Mouse (Mus musculus) liver, embryonic 14.5 days (tissue): ENCODE data around the gene Dcaf4. TPM values are rescaled to one million over a fixed set of nuclear protein-coding genes. Genes with fewer than 3 reads are reported as not detected.
A peak's percentile ranks its signal among the peaks of the same experiment; 100 is the strongest.

Source experiments
- ATAC-seq: fragments of 200-750 bp; cut with Nextera tagmentation; 2 replicates; pipeline ENCODE4 v1.8.0; 2017; ENCODE audit warnings: moderate number of reproducible peaks, mild to moderate bottlenecking, moderate library complexity; ENCODE audit not compliant: insufficient read depth
- DNase-seq, 3 experiments: peaks; one replicate each; pipeline ENCODE4 v3.0.0-alpha.2; 2012 to 2013; ENCODE audit warnings: low read depth in 3 of 3, low spot score in 3 of 3
- H3K27ac ChIP-seq: fragments of 300-500 bp; sonication (generic); 2 replicates; pipeline ENCODE4 v1.5.1; 2014; ENCODE audit warnings: moderate library complexity, mild to moderate bottlenecking, control low read depth, inconsistent platforms
- H3K27me3 ChIP-seq: fragments of 300-500 bp; sonication (generic); 2 replicates; pipeline ENCODE4 v1.6.1; 2014; ENCODE audit warnings: mild to moderate bottlenecking, low read length, moderate library complexity; ENCODE audit not compliant: control insufficient read depth, insufficient read depth
- H3K36me3 ChIP-seq: fragments of 300-500 bp; sonication (generic); replicated peaks from 2 replicates; pipeline ENCODE4 v1.6.1; 2014; ENCODE audit warnings: low read depth; ENCODE audit not compliant: control insufficient read depth, insufficient read depth
- H3K4me1 ChIP-seq, 2 experiments: fragments of 200-500 bp in 1 of 2; fragments of 300-500 bp in 1 of 2; sonication (generic) in 1 of 2; replicated peaks; 2 replicates each; pipeline ENCODE4 v1.6.1; 2012 to 2014; ENCODE audit warnings: antibody characterized with exemption in 1 of 2, inconsistent platforms in 1 of 2, low read length in 1 of 2; ENCODE audit not compliant: control insufficient read depth in 2 of 2, insufficient read depth in 2 of 2
- H3K4me2 ChIP-seq: fragments of 300-500 bp; sonication (generic); 2 replicates; pipeline ENCODE4 v1.6.1; 2014; ENCODE audit warnings: low read depth, mild to moderate bottlenecking, control low read depth, moderate library complexity
- H3K4me3 ChIP-seq, 2 experiments: fragments of 200-500 bp in 1 of 2; fragments of 300-500 bp in 1 of 2; sonication (generic) in 1 of 2; 2 replicates each; pipeline ENCODE4 v1.5.1; 2012 to 2014; ENCODE audit warnings: low read depth in 2 of 2, low read length in 2 of 2, mild to moderate bottlenecking in 2 of 2, control low read depth in 1 of 2, inconsistent platforms in 1 of 2, moderate library complexity in 1 of 2; ENCODE audit not compliant: insufficient read depth in 1 of 2
- H3K9ac ChIP-seq: fragments of 300-500 bp; sonication (generic); replicated peaks from 2 replicates; pipeline ENCODE4 v1.6.1; 2014; ENCODE audit warnings: mild to moderate bottlenecking, control low read depth, moderate library complexity
- H3K9me3 ChIP-seq: fragments of 300-500 bp; sonication (generic); 2 replicates; pipeline ENCODE4 v1.6.1; 2016; ENCODE audit warnings: low read length, mixed read lengths; ENCODE audit not compliant: control insufficient read depth
- CTCF ChIP-seq: IDR thresholded peaks from 2 replicates; pipeline ENCODE4 v1.5.1; 2016; ENCODE audit warnings: antibody characterized with exemption, low read depth, control low read depth
- EP300 ChIP-seq: IDR thresholded peaks from 2 replicates; pipeline ENCODE4 v1.6.1; 2016; ENCODE audit warnings: antibody characterized with exemption, low read depth
- WGBS: fragments of 180-500 bp; shearing (Covaris S2); extraction: QIAGEN DNeasy Blood & Tissue Kit; methylation state at CpG from one replicate; pipeline ENCODE4 v1.1.7; 2014; ENCODE audit not compliant: insufficient replicate concordance; 5-methylcytosine and 5-hydroxymethylcytosine counted together
- polyA plus RNA-seq, 2 experiments: library from polyadenylated mRNA; depleted of rRNA in 1 of 2; stranded (reverse) in 1 of 2; unstranded in 1 of 2; fragments of >200 nt; fragmentation: Nextera tagmentation in 1 of 2; extraction: Ambion mirVana in 1 of 2; gene quantifications; 2 replicates each; pipeline versions ENCODE4 v1.2.1 to v1.2.3; 2012 to 2014

Gene Dcaf4
- polyA plus RNA-seq, 2 experiments: 9.5 to 9.8 TPM

GRCm38 (mm10) chr12:83560189-83560588 is 39.9 kb downstream of the Dcaf4 start:
- TF ChIP-seq CTCF (no peak), EP300 (no peak)
- 52% methylated on average over 6 of the region's 6 CpGs for WGBS
- Histone ChIP-seq H3K27ac (no peak overlapping the region), H3K9ac (no peak overlapping the region), H3K36me3 (peaks cover 25% of the 10 kb centered on the region), H3K9me3 (no peaks in the 10 kb centered on the region), H3K27me3 (no peaks in the 10 kb centered on the region), H3K4me3 (no peak overlapping the region), H3K4me2 (no peak overlapping the region), H3K4me1 (peaks cover 6 to 12% of the 10 kb centered on the region in 2 experiments)
- peak; percentile 22 to 45 (median 22) for DNase-seq
- ATAC-seq: no peak

GRCm38 (mm10) chr12:83562589-83562988 is 42.3 kb downstream of the Dcaf4 start:
- no peak for DNase-seq
- H3K4me1 ChIP-seq: peaks cover 0 to 6% of the 10 kb centered on the region in 2 experiments; a peak in 3 of 4 replicates
- H3K27me3 ChIP-seq: no peaks in the 10 kb centered on the region
- H3K4me3 ChIP-seq: no peak overlapping the region
- no peak overlapping the region for H3K9ac ChIP-seq
- no peaks in the 10 kb centered on the region for H3K9me3 ChIP-seq
- ATAC-seq: no peak
- no peak overlapping the region for H3K4me2 ChIP-seq
- no peak overlapping the region for H3K27ac ChIP-seq
- 76% methylated on average over 3 of the region's 3 CpGs for WGBS
- peaks cover 26% of the 10 kb centered on the region for H3K36me3 ChIP-seq
- no peak for TF ChIP-seq CTCF
- no peak for TF ChIP-seq EP300

- DNase-seq (no peak), ATAC-seq (no peak)
- Histone ChIP-seq H3K4me1 (no peaks in the 10 kb centered on the region), H3K4me3 (no peak overlapping the region), H3K9me3 (no peaks in the 10 kb centered on the region), H3K9ac (no peak overlapping the region), H3K36me3 (peaks cover 29% of the 10 kb centered on the region), H3K27me3 (no peaks in the 10 kb centered on the region), H3K4me2 (no peak overlapping the region), H3K27ac (no peak overlapping the region)
- TF ChIP-seq CTCF: no peak
- no peak for TF ChIP-seq EP300
- 73% methylated on average over 3 of the region's 3 CpGs for WGBS
Observed at GRCm38 (mm10) chr12:83569866-83570265, 49.6 kb downstream of the Dcaf4 start.

GRCm38 (mm10) chr12:83572717-83573116 is 52.5 kb downstream of the Dcaf4 start:
- H3K9me3 ChIP-seq: no peaks in the 10 kb centered on the region
- no peak overlapping the region for H3K9ac ChIP-seq
- H3K27me3 ChIP-seq: no peaks in the 10 kb centered on the region
- no peak overlapping the region for H3K4me2 ChIP-seq
- no peak overlapping the region for H3K27ac ChIP-seq
- peaks cover 3% of the 10 kb centered on the region in 2 experiments for H3K4me1 ChIP-seq
- TF ChIP-seq CTCF: no peak
- no peak for TF ChIP-seq EP300
- peaks cover 23% of the 10 kb centered on the region for H3K36me3 ChIP-seq
- no peak for DNase-seq
- 80% methylated on average over 5 of the region's 5 CpGs for WGBS
- no peak for ATAC-seq
- H3K4me3 ChIP-seq: no peak overlapping the region

GRCm38 (mm10) chr12:83577445-83577844 is 57.2 kb downstream of the Dcaf4 start:
- no peak overlapping the region for H3K4me2 ChIP-seq
- no peak for TF ChIP-seq EP300
- no peak for TF ChIP-seq CTCF
- no peaks in the 10 kb centered on the region for H3K9me3 ChIP-seq
- H3K9ac ChIP-seq: no peak overlapping the region
- no peak for ATAC-seq
- peaks cover 33 to 38% of the 10 kb centered on the region in 2 experiments for H3K4me1 ChIP-seq
- WGBS: 90% methylated on average over 5 of the region's 5 CpGs
- peaks cover 6% of the 10 kb centered on the region for H3K36me3 ChIP-seq
- H3K4me3 ChIP-seq: no peak overlapping the region
- no peaks in the 10 kb centered on the region for H3K27me3 ChIP-seq
- H3K27ac ChIP-seq: peak overlapping the region; percentile 98
- no peak for DNase-seq
